Mouse (Mus musculus) thymus, postnatal 10 days (tissue): ENCODE data around the gene Kcnh1.

Source experiments
- DNase-seq, 2 experiments: peaks; one replicate each; pipeline ENCODE4 v3.0.0; 2021; ENCODE audit warnings: low spot score in 2 of 2

The Kcnh1 gene

DNA sequence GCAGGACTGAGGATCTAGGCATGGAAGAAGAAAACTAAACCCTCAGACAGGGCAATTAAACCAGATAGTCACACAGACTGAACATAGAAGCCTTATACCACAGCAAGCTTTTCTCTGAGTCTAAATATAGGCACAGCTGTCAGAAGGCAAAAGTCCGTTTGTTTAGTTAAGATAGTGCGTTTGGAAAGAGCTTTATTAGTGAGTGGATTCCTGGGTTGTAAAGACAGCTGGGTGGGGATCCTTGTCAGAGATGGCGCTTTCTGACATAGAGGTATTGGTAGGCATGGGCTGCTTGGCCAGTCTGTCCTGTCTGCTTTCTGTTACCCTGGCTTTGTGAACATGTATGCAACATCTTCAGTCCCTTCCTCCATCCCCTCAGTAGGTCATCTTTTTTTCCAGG, 266.5 kb downstream of the Kcnh1 start:
- DNase-seq, result no peak

- DNase-seq, result peak in 1 of 2 experiments; percentile 10
Observed at GRCm38 (mm10) chr1:192457526-192458206, 267.1 kb downstream of the Kcnh1 start.

GRCm38 (mm10) chr1:192463732-192464131, 273.2 kb downstream of the Kcnh1 start:
- DNase-seq, result no peak

DNA sequence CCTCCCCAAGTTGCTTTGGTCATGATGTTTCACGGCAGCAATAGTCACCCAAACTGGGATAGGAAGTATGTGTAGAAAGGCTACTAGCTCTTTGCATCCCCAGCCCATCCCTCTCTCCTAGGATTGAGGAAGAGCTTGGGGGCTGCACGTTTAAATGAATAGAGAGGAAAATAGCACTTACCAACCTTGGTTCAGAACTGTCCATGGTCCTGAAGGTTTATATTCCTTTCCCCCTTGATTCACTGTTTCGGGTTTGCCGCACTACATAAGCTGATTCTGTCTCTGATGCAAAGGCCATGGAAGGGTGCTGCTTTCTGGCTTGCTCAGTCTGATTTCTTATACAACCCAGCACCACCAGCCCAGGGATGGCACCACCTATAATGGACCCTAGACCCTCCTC, 281.8 kb downstream of the Kcnh1 start:
- DNase-seq, result no peak

DNA sequence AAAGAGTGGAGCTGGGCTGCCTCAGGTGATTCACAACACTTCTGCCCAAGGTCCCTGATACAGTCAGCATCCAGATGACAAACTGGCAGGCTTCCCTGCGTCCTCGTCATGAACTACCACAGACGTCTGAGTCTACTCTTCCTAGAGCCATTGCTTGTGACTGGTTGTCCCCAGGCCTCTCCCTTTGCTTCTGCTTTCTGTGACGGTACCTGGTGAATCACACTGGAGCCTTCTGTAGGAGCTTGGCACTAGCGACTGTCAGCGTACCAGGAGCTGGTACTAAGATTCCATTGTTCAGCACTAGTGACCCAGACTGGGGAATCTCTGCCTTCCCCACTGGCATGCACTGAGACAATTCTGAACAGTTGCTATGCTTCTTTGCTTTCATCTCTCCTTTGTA, 282.6 kb downstream of the Kcnh1 start:
- DNase-seq, result no peak

- no peak for DNase-seq
Observed at GRCm38 (mm10) chr1:192476704-192477103, 286.1 kb downstream of the Kcnh1 start.

DNA sequence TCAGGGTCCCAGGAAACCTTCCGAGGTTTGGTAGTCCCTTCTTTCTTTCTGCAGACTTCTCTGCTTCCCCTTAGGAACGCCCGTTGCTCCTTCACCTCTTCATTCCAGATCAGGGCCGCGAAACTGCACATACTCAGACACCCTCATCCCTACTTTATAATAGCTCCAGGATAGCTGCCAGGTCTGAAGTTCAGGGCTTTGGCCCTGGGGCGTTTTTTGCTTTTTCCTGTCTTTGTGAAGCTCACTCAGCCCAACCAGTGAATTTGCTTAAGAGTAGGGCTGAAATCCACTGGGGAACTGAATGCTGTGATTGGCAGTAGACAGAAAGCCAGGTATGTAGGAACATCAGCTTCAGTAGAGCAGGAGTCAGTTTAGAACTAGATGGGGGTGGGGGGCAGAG, 287.0 kb downstream of the Kcnh1 start:
- DNase-seq, result no peak

DNA sequence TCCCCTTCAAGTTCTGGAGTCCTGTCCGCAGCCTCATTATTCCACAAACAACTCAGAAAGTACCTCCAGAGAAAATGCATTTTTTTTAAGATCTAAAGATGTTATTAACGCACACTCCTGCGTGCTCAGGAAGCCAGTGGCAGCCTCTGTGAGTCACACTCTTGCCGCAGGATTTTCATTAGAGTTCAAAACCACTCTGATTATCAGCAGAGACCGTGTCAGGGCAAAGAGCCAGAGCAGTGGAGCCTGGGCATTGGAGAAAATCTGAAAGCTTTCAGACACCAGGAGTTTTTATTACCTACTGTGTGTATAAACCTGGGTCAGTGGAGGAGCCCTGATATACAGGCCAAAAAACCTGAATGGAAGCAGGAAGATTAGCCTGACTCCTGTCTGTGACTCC, 287.6 kb downstream of the Kcnh1 start:
- DNase-seq, result no peak

- DNase-seq, result no peak
Observed at GRCm38 (mm10) chr1:192480072-192480784, 289.7 kb downstream of the Kcnh1 start.

DNA sequence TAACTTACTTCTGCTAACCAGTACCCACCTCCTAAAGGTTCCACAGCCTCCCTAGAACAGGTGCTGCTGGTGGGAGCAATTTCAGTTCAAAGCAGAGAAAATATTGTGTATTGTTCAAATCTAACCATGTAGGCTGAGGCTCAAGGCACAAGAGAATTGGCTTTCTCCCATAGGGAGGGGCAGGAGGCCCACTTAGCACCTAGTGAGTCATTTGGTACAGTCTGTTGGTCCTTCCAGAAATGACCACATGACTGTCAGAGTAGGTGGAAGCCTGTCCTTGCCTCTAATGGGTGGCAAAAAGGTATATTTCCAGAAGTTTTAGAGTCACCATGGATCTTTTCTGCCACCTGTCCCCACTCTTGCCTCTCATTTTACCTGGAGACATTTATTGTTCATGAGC, 290.9 kb downstream of the Kcnh1 start:
- no peak for DNase-seq

DNA sequence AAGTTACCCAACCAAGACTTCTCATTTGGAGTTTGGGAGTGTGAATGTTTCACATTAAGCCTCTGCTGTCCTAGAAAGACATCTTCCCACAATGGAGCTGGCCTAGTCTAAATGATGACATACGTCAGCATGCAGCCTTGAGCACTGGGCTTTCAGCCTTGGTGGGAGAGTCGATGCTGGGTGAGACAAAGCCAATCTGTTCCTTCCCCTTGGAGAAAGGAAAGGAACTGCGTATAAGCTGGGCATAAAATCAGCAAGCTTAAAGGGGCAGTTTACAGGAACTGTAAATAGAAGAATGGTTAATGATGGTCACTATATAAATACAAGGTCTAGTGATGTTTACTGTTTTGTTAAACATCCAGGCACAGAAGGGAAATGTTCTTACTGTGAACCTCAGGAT, 294.5 kb downstream of the Kcnh1 start:
- DNase-seq, result no peak

DNA sequence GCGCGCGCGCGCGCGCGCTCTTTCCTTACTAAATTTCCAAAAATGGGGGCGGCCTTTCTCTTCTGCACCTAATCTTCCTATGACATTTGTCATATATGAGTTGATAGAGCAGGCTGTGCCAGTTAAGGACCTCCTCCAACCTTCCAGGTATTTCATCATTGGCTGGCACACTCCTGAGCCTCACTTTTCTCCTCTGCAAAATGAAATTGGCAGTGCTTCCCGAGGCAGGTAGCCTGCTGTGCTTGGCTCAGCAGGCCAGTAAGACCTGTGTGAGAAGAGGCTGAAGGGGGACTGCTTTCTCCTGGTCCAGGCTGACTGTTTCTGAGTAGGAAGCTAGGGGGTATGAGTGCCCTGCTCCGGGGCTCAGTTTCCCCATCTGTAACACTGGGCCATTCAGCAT, 297.0 kb downstream of the Kcnh1 start:
- DNase-seq, result no peak

DNA sequence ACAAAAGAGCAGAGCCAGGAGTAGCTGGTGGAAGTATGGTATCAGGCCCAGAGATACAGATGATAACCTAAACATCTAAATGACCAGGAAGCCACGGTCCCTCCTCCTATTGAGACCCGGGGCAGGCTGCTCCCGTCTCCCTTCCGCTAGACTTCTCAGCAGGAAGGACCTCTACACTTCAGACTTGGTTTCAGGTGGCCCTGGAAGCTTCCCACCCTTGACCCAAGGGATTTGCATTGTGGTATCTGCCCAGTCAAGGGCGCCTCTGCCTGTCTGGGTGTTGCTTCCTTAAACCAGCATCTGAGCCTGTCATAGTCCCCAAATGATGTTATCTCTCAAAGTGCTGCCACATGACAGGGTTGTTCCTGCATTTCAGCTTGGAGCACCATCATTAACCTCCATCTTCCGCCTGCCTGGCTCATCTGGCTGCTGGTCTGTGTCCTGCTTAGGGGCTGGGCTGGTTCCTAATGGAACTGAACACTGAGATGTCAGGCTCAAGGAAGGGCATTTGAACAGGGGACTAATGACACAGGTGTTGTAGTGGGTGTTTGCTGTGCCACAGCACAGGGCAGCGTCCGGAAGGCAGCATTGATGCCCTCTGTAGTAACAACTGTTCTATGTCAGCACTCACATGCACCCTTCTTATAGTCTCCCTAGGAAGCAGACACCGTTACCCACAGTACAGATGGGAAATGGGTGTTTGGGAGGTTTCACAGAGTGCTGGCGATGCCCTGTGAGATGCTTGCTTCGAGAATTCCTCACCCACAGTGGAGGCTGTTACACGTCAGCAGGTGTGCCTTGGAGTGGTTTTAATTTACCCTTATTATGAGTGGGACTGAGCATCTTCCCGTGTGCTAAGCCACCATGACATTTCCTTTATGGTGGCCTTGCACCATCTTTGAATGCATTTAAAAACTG, 299.6 kb downstream of the Kcnh1 start:
- DNase-seq, result no peak

GRCm38 (mm10) chr1:192497505-192497904, 306.9 kb downstream of the Kcnh1 start:
- DNase-seq, result no peak

GRCm38 (mm10) chr1:192502016-192502415, 311.4 kb downstream of the Kcnh1 start:
- no peak for DNase-seq

DNA sequence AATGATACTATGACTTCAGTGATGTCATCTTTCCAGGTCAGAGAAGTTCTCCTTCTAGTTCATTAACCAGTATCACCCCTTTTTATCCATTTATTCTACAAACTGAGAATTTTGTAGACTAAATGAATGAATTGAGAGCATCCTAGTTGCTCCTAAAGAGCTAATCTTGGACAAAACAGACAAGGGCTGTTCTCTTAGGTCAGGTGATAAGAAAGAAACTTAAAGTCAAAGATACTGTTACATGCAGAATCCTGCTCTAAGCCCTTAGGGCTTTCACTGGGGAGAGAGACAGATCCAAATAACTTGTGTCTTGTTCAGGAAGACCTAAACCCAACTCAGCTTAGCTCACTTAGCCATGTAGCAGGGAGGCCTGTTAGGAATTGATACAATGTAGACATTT, 312.3 kb downstream of the Kcnh1 start:
- DNase-seq, result no peak

DNA sequence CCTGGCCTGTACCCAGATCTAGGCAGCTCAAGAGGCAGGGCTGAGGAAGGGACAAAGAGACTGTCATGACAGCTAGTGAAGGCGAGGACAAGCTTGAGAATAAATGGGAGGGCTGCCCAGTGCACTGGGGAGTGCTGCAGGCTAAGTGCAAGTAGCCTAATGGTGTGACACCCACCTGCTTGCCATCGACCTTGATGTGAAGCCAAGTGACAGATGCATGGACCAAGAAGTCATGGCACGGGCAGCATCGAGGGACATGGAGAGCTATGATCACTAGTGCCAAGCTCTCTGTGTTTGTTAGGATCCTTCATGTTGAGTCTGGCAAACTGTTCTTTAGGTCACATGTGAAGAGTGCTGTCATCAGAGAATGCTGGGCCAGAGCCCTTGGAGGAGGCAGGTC, 313.1 kb downstream of the Kcnh1 start:
- DNase-seq, result no peak

GRCm38 (mm10) chr1:192512821-192513220, 322.2 kb downstream of the Kcnh1 start:
- no peak for DNase-seq

DNA sequence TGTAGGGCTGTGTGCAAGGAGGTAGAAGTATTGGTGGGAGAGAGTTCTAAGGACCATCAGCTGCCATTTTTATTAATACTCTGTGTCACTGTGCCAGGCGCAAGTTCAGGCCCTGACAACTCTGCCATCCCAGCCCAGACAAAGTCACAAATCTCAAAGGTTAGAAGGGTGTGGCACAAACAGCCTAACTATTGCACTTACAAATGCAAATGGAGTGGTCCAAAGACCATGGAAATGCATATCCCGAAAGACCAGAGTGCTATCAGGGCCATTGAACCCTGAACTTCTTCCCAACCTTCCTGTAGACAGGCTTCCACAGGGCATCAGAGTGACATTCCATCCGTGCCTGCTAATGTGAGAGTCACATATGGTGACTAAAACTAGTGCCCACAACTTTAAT, 324.8 kb downstream of the Kcnh1 start:
- DNase-seq, result no peak

- DNase-seq, result no peak
Observed at GRCm38 (mm10) chr1:192519713-192520112, 329.1 kb downstream of the Kcnh1 start.

GRCm38 (mm10) chr1:192520836-192521435, 330.4 kb downstream of the Kcnh1 start:
- no peak for DNase-seq
